Mouse (Mus musculus) CH12.LX (cell line): Measurements from ENCODE around the gene Hsd17b2. TPM values are rescaled to one million over a fixed set of nuclear protein-coding genes. Genes with fewer than 3 reads are reported as not detected.

Source experiments
- DNase-seq: peaks from one replicate; pipeline ENCODE4 v3.0.0-alpha.2; 2013; ENCODE audit errors: extremely low read depth
- H3K27ac ChIP-seq: 2 replicates; pipeline ENCODE4 v1.5.1; 2012; ENCODE audit warnings: low read depth, mild to moderate bottlenecking, control low read depth, moderate library complexity; ENCODE audit not compliant: insufficient read depth
- H3K27me3 ChIP-seq: replicated peaks from 2 replicates; pipeline ENCODE3; 2012; ENCODE audit warnings: inconsistent platforms
- H3K36me3 ChIP-seq, 2 experiments: replicated peaks in 1 of 2; 2 replicates each; pipeline versions ENCODE3 to v1.6.1; 2012; ENCODE audit warnings: inconsistent platforms in 1 of 2, low read length in 1 of 2, mild to moderate bottlenecking in 1 of 2, mixed read lengths in 1 of 2, moderate library complexity in 1 of 2; ENCODE audit not compliant: control insufficient read depth in 1 of 2, insufficient read depth in 1 of 2
- H3K4me1 ChIP-seq, 2 experiments: 2 replicates each; pipeline ENCODE4 v1.6.1; 2012; ENCODE audit warnings: inconsistent platforms in 1 of 2, moderate library complexity in 1 of 2; ENCODE audit not compliant: insufficient read depth in 2 of 2, control insufficient read depth in 1 of 2
- H3K4me2 ChIP-seq: 2 replicates; pipeline ENCODE4 v1.6.1; 2012; ENCODE audit warnings: low read depth, mild to moderate bottlenecking, control low read depth; ENCODE audit not compliant: poor library complexity, insufficient read depth, severe bottlenecking
- H3K4me3 ChIP-seq, 3 experiments: fragments of 150-350 bp in 1 of 3; sonication (generic) in 1 of 3; replicated peaks in 1 of 3; 2 replicates each; pipeline versions ENCODE3 to v1.5.1; 2011 to 2012; ENCODE audit warnings: low read depth in 2 of 3, low read length in 2 of 3, mild to moderate bottlenecking in 2 of 3, moderate library complexity in 2 of 3, control low read depth in 1 of 3, improper control_type of control experiment in 1 of 3, inconsistent platforms in 1 of 3, mixed read lengths in 1 of 3; ENCODE audit not compliant: poor library complexity in 1 of 3
- H3K79me2 ChIP-seq: replicated peaks from 2 replicates; pipeline ENCODE4 v1.6.1; 2012; ENCODE audit warnings: mild to moderate bottlenecking, moderate library complexity; ENCODE audit not compliant: control insufficient read depth, poor library complexity, insufficient read depth, severe bottlenecking; ENCODE audit errors: extremely low read depth
- H3K9ac ChIP-seq: 2 replicates; pipeline ENCODE4 v1.6.1; 2012; ENCODE audit warnings: low read depth, mild to moderate bottlenecking, control low read depth, moderate library complexity; ENCODE audit not compliant: insufficient read depth
- H3K9me3 ChIP-seq: replicated peaks from 2 replicates; pipeline ENCODE3; 2012; ENCODE audit warnings: low read length, inconsistent platforms, mixed read lengths
- CHD1 ChIP-seq: IDR thresholded peaks from 2 replicates; pipeline ENCODE4 v1.6.1; 2012; ENCODE audit warnings: low read depth, low read length, improper control_type of control experiment, inconsistent platforms
- CHD2 ChIP-seq: IDR thresholded peaks from 2 replicates; pipeline ENCODE4 v1.6.1; 2011; ENCODE audit warnings: low read length, improper control_type of control experiment
- CTCF ChIP-seq, 2 experiments: IDR thresholded peaks in 1 of 2; conservative IDR thresholded peaks in 1 of 2; 2 replicates each; pipeline ENCODE4 v1.5.1; 2011 to 2012; ENCODE audit warnings: low read depth in 2 of 2, low read length in 2 of 2, improper control_type of control experiment in 1 of 2, inconsistent platforms in 1 of 2, mild to moderate bottlenecking in 1 of 2, moderate library complexity in 1 of 2
- EP300 ChIP-seq: IDR thresholded peaks from 2 replicates; pipeline ENCODE4 v1.6.1; 2011; ENCODE audit warnings: low read length, improper control_type of control experiment
- HCFC1 ChIP-seq: IDR thresholded peaks from 2 replicates; pipeline ENCODE4 v1.6.1; 2012; ENCODE audit warnings: low read depth, mild to moderate bottlenecking, inconsistent platforms, low read length, improper control_type of control experiment
- IRF4 ChIP-seq: IDR thresholded peaks from 2 replicates; pipeline ENCODE4 v1.6.1; 2014; ENCODE audit warnings: low read depth, mild to moderate bottlenecking, inconsistent platforms, low read length, improper control_type of control experiment
- JUN ChIP-seq: IDR thresholded peaks from 2 replicates; pipeline ENCODE4 v1.6.1; 2011; ENCODE audit warnings: low read depth, mild to moderate bottlenecking, low read length, improper control_type of control experiment, moderate library complexity; ENCODE audit not compliant: insufficient read depth
- JUND ChIP-seq: conservative IDR thresholded peaks from 2 replicates; pipeline ENCODE4 v1.6.1; 2011; ENCODE audit warnings: low read depth, low read length, improper control_type of control experiment
- KAT2A ChIP-seq: IDR thresholded peaks from 2 replicates; pipeline ENCODE4 v1.6.1; 2012; ENCODE audit warnings: low read length, improper control_type of control experiment, inconsistent platforms; ENCODE audit not compliant: insufficient replicate concordance
- MAFK ChIP-seq: IDR thresholded peaks from 2 replicates; pipeline ENCODE4 v1.6.1; 2011; ENCODE audit warnings: low read length, improper control_type of control experiment; ENCODE audit not compliant: insufficient replicate concordance
- MEF2A ChIP-seq: IDR thresholded peaks from 2 replicates; pipeline ENCODE4 v1.6.1; 2014; ENCODE audit warnings: low read depth, mild to moderate bottlenecking, inconsistent platforms, low read length, improper control_type of control experiment, borderline replicate concordance
- MXI1 ChIP-seq: IDR thresholded peaks from 2 replicates; pipeline ENCODE4 v1.6.1; 2011; ENCODE audit warnings: mild to moderate bottlenecking, low read depth, low read length, improper control_type of control experiment
- MYC ChIP-seq: IDR thresholded peaks from 2 replicates; pipeline ENCODE4 v1.6.1; 2011; ENCODE audit warnings: low read depth, mild to moderate bottlenecking, improper control_type of control experiment, low read length
- NELFE ChIP-seq: IDR thresholded peaks from 2 replicates; pipeline ENCODE4 v1.6.1; 2011; ENCODE audit warnings: low read depth, low read length, improper control_type of control experiment
- POLR2A ChIP-seq: IDR thresholded peaks from 2 replicates; pipeline ENCODE4 v1.6.1; 2011; ENCODE audit warnings: low read depth, mild to moderate bottlenecking, improper control_type of control experiment, low read length
- RCOR1 ChIP-seq: conservative IDR thresholded peaks from 2 replicates; pipeline ENCODE4 v1.6.1; 2012; ENCODE audit warnings: low read depth, mild to moderate bottlenecking, inconsistent platforms, low read length, improper control_type of control experiment
- SIN3A ChIP-seq: IDR thresholded peaks from 2 replicates; pipeline ENCODE4 v1.6.1; 2012; ENCODE audit warnings: low read length, improper control_type of control experiment, inconsistent platforms
- SMC3 ChIP-seq: IDR thresholded peaks from 2 replicates; pipeline ENCODE4 v1.6.1; 2011; ENCODE audit warnings: low read depth, low read length, improper control_type of control experiment
- TBP ChIP-seq: conservative IDR thresholded peaks from 2 replicates; pipeline ENCODE4 v1.6.1; 2011; ENCODE audit warnings: low read depth, low read length, improper control_type of control experiment
- TCF12 ChIP-seq: IDR thresholded peaks from 2 replicates; pipeline ENCODE4 v1.6.1; 2014; ENCODE audit warnings: low read depth, mild to moderate bottlenecking, inconsistent platforms, low read length, improper control_type of control experiment
- UBTF ChIP-seq: IDR thresholded peaks from 2 replicates; pipeline ENCODE4 v1.6.1; 2012; ENCODE audit warnings: low read depth, mild to moderate bottlenecking, inconsistent platforms, low read length, improper control_type of control experiment, moderate library complexity
- USF1 ChIP-seq: IDR thresholded peaks from 2 replicates; pipeline ENCODE4 v1.6.1; 2014; ENCODE audit warnings: low read depth, mild to moderate bottlenecking, inconsistent platforms, low read length, improper control_type of control experiment
- ZC3H11A ChIP-seq: IDR thresholded peaks from 2 replicates; pipeline ENCODE4 v1.6.1; 2012; ENCODE audit warnings: low read depth, mild to moderate bottlenecking, inconsistent platforms, low read length, improper control_type of control experiment
- ZKSCAN1 ChIP-seq: IDR thresholded peaks from 2 replicates; pipeline ENCODE4 v1.6.1; 2012; ENCODE audit warnings: low read depth, inconsistent platforms, low read length, improper control_type of control experiment, borderline replicate concordance
- ZMIZ1 ChIP-seq: IDR thresholded peaks from 2 replicates; pipeline ENCODE4 v1.6.1; 2012; ENCODE audit warnings: low read depth, mild to moderate bottlenecking, inconsistent platforms, low read length, improper control_type of control experiment
- ZNF384 ChIP-seq: IDR thresholded peaks from 2 replicates; pipeline ENCODE4 v1.6.1; 2012; ENCODE audit warnings: low read depth, low read length, improper control_type of control experiment, inconsistent platforms
- dilution Hi-C: fragments of 300-500 bp; cut with MboI; formaldehyde crosslinking; loops from 2 replicates; pipeline ENCODE4 v1.14.3; 2020; ENCODE audit warnings: low sequenced_read_pairs; ENCODE audit not compliant: extremely low pct_unique_long_range_greater_than_20kb, extremely low pct_ligation_motif_present
- in situ Hi-C: fragments of 300-500 bp; cut with MboI; formaldehyde crosslinking; loops from 3 replicates; pipeline ENCODE4 v1.14.3; 2019; ENCODE audit warnings: low sequenced_read_pairs, low pct_ligation_motif_present, low pct_unique_long_range_greater_than_20kb, mixed read lengths
- polyA plus RNA-seq: library from polyadenylated mRNA; unstranded; fragments of >175 nt; gene quantifications from 2 replicates; pipeline ENCODE4 v1.2.1, GENCODE M21; 2012; ENCODE audit warnings: low read depth; ENCODE audit not compliant: insufficient read length
- total RNA-seq, 2 experiments: library from RNA; depleted of rRNA; stranded (reverse); fragments of 300-350 nt in 1 of 2; fragments of >200 nt in 1 of 2; gene quantifications; 2 replicates each; pipeline ENCODE4 v1.2.3; 2012 to 2014

The Hsd17b2 gene
- total and polyA plus RNA-seq, 3 experiments: not detected

DNA sequence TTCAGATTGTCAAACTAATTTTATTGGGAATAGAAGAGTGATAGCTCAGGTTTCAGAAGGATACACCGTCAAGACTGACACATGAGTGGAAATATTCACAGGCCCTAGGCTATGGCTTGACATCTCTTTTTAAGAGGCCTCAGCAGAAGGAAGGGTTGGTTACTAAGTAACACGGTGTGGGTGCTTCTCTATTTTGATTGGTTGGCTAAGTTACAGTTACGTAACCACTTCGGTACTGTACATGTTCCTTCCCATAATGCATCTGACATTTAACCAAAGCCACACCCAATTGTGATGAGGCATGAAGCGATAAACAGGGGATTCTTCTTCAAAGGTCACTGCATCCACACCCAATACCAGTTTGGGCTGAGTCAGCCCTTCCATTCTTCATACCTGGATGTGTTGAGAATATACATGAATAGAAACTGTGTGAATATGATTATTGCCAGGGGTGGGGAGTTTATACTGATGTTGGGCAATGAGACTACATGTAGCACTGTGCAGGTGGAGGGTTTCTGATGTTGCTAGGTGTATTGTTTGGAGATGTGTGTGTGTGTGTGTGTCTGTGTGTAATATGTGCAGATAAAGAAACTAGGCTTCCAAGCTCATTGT lies 38.8 kb downstream of the Hsd17b2 start:
- Histone ChIP-seq H3K4me1 (peaks cover 0 to 2% of the 10 kb centered on the region in 2 experiments; a peak in 1 of 4 replicates), H3K4me3 (no peak overlapping the region), H3K4me2 (no peak overlapping the region), H3K36me3 (no peaks in the 10 kb centered on the region), H3K27ac (no peak overlapping the region), H3K79me2 (no peaks in the 10 kb centered on the region), H3K9ac (no peak overlapping the region), H3K9me3 (no peaks in the 10 kb centered on the region), H3K27me3 (no peaks in the 10 kb centered on the region)
- in situ Hi-C loops (no loop called here), dilution Hi-C loops (no loop called here)
- TF ChIP-seq MXI1 (no peak), ZC3H11A (no peak), USF1 (no peak), JUN (no peak), RCOR1 (no peak), SMC3 (no peak), ZKSCAN1 (no peak), TCF12 (no peak), NELFE (no peak), CHD1 (no peak), MYC (no peak), MAFK (no peak), KAT2A (no peak), TBP (no peak)
- DNase-seq: no peak

- Histone ChIP-seq H3K27me3 (no peaks in the 10 kb centered on the region), H3K9ac (no peak overlapping the region), H3K4me1 (peaks cover 2% of the 10 kb centered on the region in 2 experiments; a peak in 2 of 4 replicates), H3K4me3 (no peak overlapping the region), H3K36me3 (no peaks in the 10 kb centered on the region), H3K9me3 (no peaks in the 10 kb centered on the region), H3K27ac (no peak overlapping the region), H3K79me2 (no peaks in the 10 kb centered on the region), H3K4me2 (no peak overlapping the region)
- dilution Hi-C loops: no loop called here
- TF ChIP-seq JUND (no peak), CHD2 (no peak), MEF2A (no peak), MAFK (no peak), MYC (no peak), CHD1 (no peak), SIN3A (no peak), TCF12 (no peak), ZNF384 (no peak), UBTF (no peak), HCFC1 (no peak), ZC3H11A (no peak), IRF4 (no peak), RCOR1 (no peak), CTCF (conservative IDR thresholded peaks at IDR 0.05 in 1 of 2, IDR thresholded peaks at IDR 0.05 in 1 of 2; ENCODE audit: low read depth in 2 of 2, low read length in 2 of 2) (no peak), EP300 (no peak), POLR2A (no peak), ZMIZ1 (no peak)
- in situ Hi-C loops: no loop called here
- DNase-seq: no peak
Measured at GRCm38 (mm10) chr8:117742431-117743012, 40.8 kb downstream of the Hsd17b2 start.
